Mouse (Mus musculus): ENCODE data around the gene Dffa. TPM values are rescaled to one million over a fixed set of nuclear protein-coding genes. Genes with fewer than 3 reads are reported as not detected.
"Not testable (repeated sequence)": the region's sequence is repeated elsewhere in the genome, so short reads cannot be mapped to it uniquely, and the experiment has no call there.

The Dffa gene
- total RNA-seq, 2 experiments from 2014 or later, result 33.5 to 38.7 TPM

GRCm38 (mm10) chr4:149091364-149091763, 12.6 kb upstream of the Dffa start:
- DNase-seq, result no peak
- intact Hi-C loops (cut with DNase I), result no loop called here

GRCm38 (mm10) chr4:149097956-149098355, 6.0 kb upstream of the Dffa start:
- no peak for DNase-seq
- intact Hi-C loops (cut with DNase I), result no loop called here

GRCm38 (mm10) chr4:149098571-149098970, 5.4 kb upstream of the Dffa start:
- intact Hi-C loops (cut with DNase I), result no loop called here
- no peak for DNase-seq

GRCm38 (mm10) chr4:149099369-149100017, 4.5 kb upstream of the Dffa start, which contains the start of gene Pex14:
TSS of gene Pex14 (minus strand) at chr4:149099876.
- DNase-seq, result peak; percentile 94
- intact Hi-C loops (cut with DNase I), result loop anchor here (5.0 kb wide), 1 partner anchor 988 kb away; the partner anchor contains the start of gene Gpr157

- intact Hi-C loops (cut with DNase I), result loop anchor here (5.0 kb wide), 1 partner anchor 987 kb away; the partner anchor contains the start of gene Gpr157
These were observed 3.5 kb upstream of the Dffa start for GRCm38 (mm10) chr4:149100449-149100848.

GRCm38 (mm10) chr4:149101456-149101855, 2.5 kb upstream of the Dffa start:
- no peak for DNase-seq
- intact Hi-C loops (cut with DNase I), result loop anchor here (5.0 kb wide), 1 partner anchor 986 kb away; the partner anchor contains the start of gene Gpr157

More at GRCm38 (mm10) chr4:149100449-149100848, 3.5 kb upstream of the Dffa start:
- DNase-seq, result not testable (repeated sequence)

GRCm38 (mm10) chr4:149119978-149120562, 16.1 kb downstream of the Dffa start:
- DNase-seq; intact Hi-C loops (cut with DNase I): not testable (repeated sequence)

GRCm38 (mm10) chr4:149123432-149123831, 19.5 kb downstream of the Dffa start:
- no peak for DNase-seq
- intact Hi-C loops (cut with DNase I), result no loop called here

- intact Hi-C loops (cut with DNase I), result no loop called here
- no peak for DNase-seq
These were observed 21.6 kb downstream of the Dffa start for GRCm38 (mm10) chr4:149125341-149126114.

- intact Hi-C loops (cut with DNase I), result no loop called here
- no peak for DNase-seq
These were observed 22.2 kb downstream of the Dffa start for GRCm38 (mm10) chr4:149126115-149126509.

- intact Hi-C loops (cut with DNase I), result no loop called here
- no peak for DNase-seq
These were observed 22.7 kb downstream of the Dffa start, which contains the start of gene Cort for GRCm38 (mm10) chr4:149126663-149127062. TSS of gene Cort (minus strand) at chr4:149126763.

- DNase-seq, result no peak
- intact Hi-C loops (cut with DNase I), result no loop called here
These were observed 24.5 kb downstream of the Dffa start for GRCm38 (mm10) chr4:149128467-149128866.

GRCm38 (mm10) chr4:149131021-149131752, 27.2 kb downstream of the Dffa start:
- intact Hi-C loops (cut with DNase I), result no loop called here
- DNase-seq, result no peak

GRCm38 (mm10) chr4:149131789-149132565, 28.0 kb downstream of the Dffa start:
- DNase-seq, result no peak
- intact Hi-C loops (cut with DNase I), result no loop called here

GRCm38 (mm10) chr4:149133395-149133794, 29.4 kb downstream of the Dffa start:
- DNase-seq, result no peak
- intact Hi-C loops (cut with DNase I), result no loop called here

- intact Hi-C loops (cut with DNase I), result no loop called here
- DNase-seq, result no peak
These were observed 32.3 kb downstream of the Dffa start for GRCm38 (mm10) chr4:149136116-149136850.

GRCm38 (mm10) chr4:149136982-149137770, 33.2 kb downstream of the Dffa start, which contains the start of gene Cenps:
TSS of gene Cenps (minus strand) at chr4:149137629.
- intact Hi-C loops (cut with DNase I), result loop anchor here (1.0 kb wide), 1 partner anchor 61 kb away; no protein-coding TSS in a partner anchor

GRCm38 (mm10) chr4:149138515-149138914, 34.6 kb downstream of the Dffa start:
- intact Hi-C loops (cut with DNase I), result no loop called here
- no peak for DNase-seq

More at GRCm38 (mm10) chr4:149136982-149137770, 33.2 kb downstream of the Dffa start, which contains the start of gene Cenps:
- peak; percentile 91 to 95 for DNase-seq

All from heart, postnatal 10 days (tissue).